8 mouse cellular contexts compared by ENCODE assay signal in genomic region chr6:6863160-6863870, GRCm38 (mm10). TPM values are rescaled to one million over a fixed set of nuclear protein-coding genes. Genes with fewer than 3 reads are reported as not detected.
A peak's percentile ranks its signal among the peaks of the same experiment; 100 is the strongest.
DNase-seq lines count a peak whose midpoint lies in the region; ATAC-seq and TF ChIP-seq lines count a peak whose summit lies in the region.

Dlx6 (plus strand) TSS chr6:6863334.

- peaks cover 94% of the 10 kb centered on the region for H3K27me3 ChIP-seq in lung, embryonic 14.5 days (ENCODE audit: insufficient read depth, low read length)
- peaks cover 97% of the 10 kb centered on the region for H3K27me3 ChIP-seq in liver, embryonic 13.5 days

- H3K36me3 ChIP-seq in lung, embryonic 14.5 days (ENCODE audit: insufficient read depth): no peaks in the 10 kb centered on the region
- no peaks in the 10 kb centered on the region for H3K36me3 ChIP-seq in liver, embryonic 13.5 days

- ATAC-seq in lung, embryonic 14.5 days (ENCODE audit: insufficient read depth): peak; percentile 77
- ATAC-seq in liver, embryonic 13.5 days (ENCODE audit: low read depth): peak; percentile 41; the same call in 1 of the 2 replicates

- DNase-seq in lung, embryonic 14.5 days: peak; percentile 64
- DNase-seq in lung, postnatal 4 days: no peak
- peak; percentile 77 for DNase-seq in embryo, embryonic 11 days
- DNase-seq in heart, postnatal 4 days: peak; percentile 36
- no peak for DNase-seq in liver, embryonic 13.5 days
- peak; percentile 23 for DNase-seq in thymus, postnatal 14 days
- no peak for DNase-seq in B cell, adult 2 months
- no peak for DNase-seq in MN1 (ENCODE audit: low spot score)

- H3K4me1 ChIP-seq in lung, embryonic 14.5 days (ENCODE audit: insufficient read depth): no peaks in the 10 kb centered on the region; the same call in 1 of the 2 replicates
- H3K4me1 ChIP-seq in liver, embryonic 13.5 days (replicated peaks): peaks cover 9% of the 10 kb centered on the region

- TF ChIP-seq CTCF in lung, embryonic 14.5 days (IDR thresholded peaks at IDR 0.05; ENCODE audit: low read depth): no peak

- no peaks in the 10 kb centered on the region for H3K9me3 ChIP-seq in lung, embryonic 14.5 days (ENCODE audit: low read depth, low read length)
- H3K9me3 ChIP-seq in liver, embryonic 13.5 days (replicated peaks): no peaks in the 10 kb centered on the region

- under 1% methylated on average over 48 of the region's 52 CpGs for WGBS in lung, embryonic 14.5 days
- WGBS in liver, embryonic 13.5 days (ENCODE audit: insufficient replicate concordance): under 1% methylated on average over 49 of the region's 52 CpGs

- H3K27ac ChIP-seq in lung, embryonic 14.5 days (ENCODE audit: low read depth): no peak within 1 kb of the TSS
- H3K27ac ChIP-seq in liver, embryonic 13.5 days: no peak within 1 kb of the TSS

- no peak within 1 kb of the TSS for H3K9ac ChIP-seq in lung, embryonic 14.5 days
- no peak within 1 kb of the TSS for H3K9ac ChIP-seq in liver, embryonic 13.5 days

- peak within 1 kb of the TSS; percentile 69 for H3K4me2 ChIP-seq in lung, embryonic 14.5 days
- H3K4me2 ChIP-seq in liver, embryonic 13.5 days: peak within 1 kb of the TSS; percentile 53

- H3K4me3 ChIP-seq in lung, embryonic 14.5 days (ENCODE audit: low read depth, low read length): peak within 1 kb of the TSS; percentile 37
- H3K4me3 ChIP-seq in liver, embryonic 13.5 days (replicated peaks): peak within 1 kb of the TSS; percentile 37

RNA-seq across cellular contexts. Expression of gene Dlx6, which starts in this region (rescaled TPM):
- polyA plus RNA-seq in lung, embryonic 14.5 days (2014; fragmentation: Nextera tagmentation; extraction: Ambion mirVana): not detected in 2 replicates
- not detected for total RNA-seq in heart, postnatal 4 days (2021)
- not detected in 2 replicates for polyA plus RNA-seq in liver, embryonic 13.5 days (2015; fragmentation: Nextera tagmentation; extraction: Ambion mirVana)

Comparison
In these comparisons a context has a peak if more than half of its experiments do, and no peak if none do; other contexts are left out.
1. Peak in DNase-seq, ATAC-seq, H3K4me3 ChIP-seq and H3K4me2 ChIP-seq in lung, embryonic 14.5 days; RNA of the gene not detected or under 1 TPM.
2. Peak in DNase-seq in heart, postnatal 4 days; RNA of the gene not detected or under 1 TPM.
3. Peak in ATAC-seq, H3K4me3 ChIP-seq and H3K4me2 ChIP-seq in liver, embryonic 13.5 days; RNA of the gene not detected or under 1 TPM.
4. DNase-seq: peak in embryo, embryonic 11 days (single experiment) and thymus, postnatal 14 days (single experiment); none in lung, postnatal 4 days (0 of 2), liver, embryonic 13.5 days (single experiment), B cell, adult 2 months (0 of 2) and MN1 (single experiment).